Mouse (Mus musculus) ES-Bruce4 (cell line): ENCODE measurements at regions not wholly inside any gene's neighbourhood (a gene's known extent, or its start where the extent isn't known, plus 50 kb on each side); places are given as distances from the start of the nearest gene placed in this dataset.

Source experiments
- CTCF ChIP-seq: IDR thresholded peaks from one replicate; pipeline ENCODE4 v1.8.1; 2011; ENCODE audit warnings: low read depth, low read length
- EP300 ChIP-seq: IDR thresholded peaks from 2 replicates; pipeline ENCODE4 v1.6.1; 2011; ENCODE audit warnings: low read depth, low read length; ENCODE audit not compliant: insufficient read depth
- POLR2A ChIP-seq: IDR thresholded peaks from one replicate; pipeline ENCODE4 v1.8.1; 2011; ENCODE audit warnings: low read length; ENCODE audit not compliant: insufficient read depth

DNA sequence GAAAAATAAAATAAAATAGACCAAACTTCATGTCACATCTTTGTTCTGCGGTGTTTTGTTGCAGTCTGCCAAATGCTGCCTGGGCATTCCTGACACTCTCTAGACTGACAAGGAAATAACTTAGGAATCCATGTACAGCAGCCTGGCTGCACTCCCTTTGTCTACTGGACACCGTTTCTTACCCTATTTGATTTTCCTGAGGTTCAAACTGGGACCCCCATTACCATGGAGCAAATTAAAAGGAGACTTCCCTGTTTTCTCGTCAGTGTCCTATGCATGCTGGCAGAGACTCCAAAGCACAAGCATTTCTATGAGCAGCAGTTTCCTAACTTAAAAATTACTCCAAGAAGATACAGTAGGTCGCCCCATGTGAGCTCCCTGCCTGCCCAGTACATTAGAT, 1470.1 kb upstream of the Slc10a2 start:
- no peak for TF ChIP-seq CTCF
- no peak for TF ChIP-seq EP300
- no peak for TF ChIP-seq POLR2A
